Mouse (Mus musculus) hindbrain, embryonic 16.5 days (tissue): ENCODE data around the gene Ubash3a. TPM values are rescaled to one million over a fixed set of nuclear protein-coding genes. Genes with fewer than 3 reads are reported as not detected.

ENCODE experiments used
- ATAC-seq: fragments of 200-750 bp; cut with Nextera tagmentation; 2 replicates; pipeline ENCODE4 v1.8.0; 2017; ENCODE audit warnings: moderate TSS enrichment, moderate library complexity
- H3K27ac ChIP-seq: fragments of 300-500 bp; sonication (generic); 2 replicates; pipeline ENCODE4 v1.5.1; 2014; ENCODE audit warnings: low read depth, mild to moderate bottlenecking, control low read depth, low read length, moderate library complexity
- H3K27me3 ChIP-seq: fragments of 300-500 bp; sonication (generic); replicated peaks from 2 replicates; pipeline ENCODE4 v1.6.1; 2014; ENCODE audit warnings: low read length; ENCODE audit not compliant: control insufficient read depth, insufficient read depth
- H3K36me3 ChIP-seq: fragments of 300-500 bp; sonication (generic); 2 replicates; pipeline ENCODE4 v1.6.1; 2014; ENCODE audit warnings: mild to moderate bottlenecking, low read length, moderate library complexity, mixed read lengths; ENCODE audit not compliant: control insufficient read depth, insufficient read depth
- H3K4me1 ChIP-seq: fragments of 300-500 bp; sonication (generic); 2 replicates; pipeline ENCODE4 v1.6.1; 2014; ENCODE audit warnings: low read depth, low read length; ENCODE audit not compliant: control insufficient read depth, insufficient read depth
- H3K4me2 ChIP-seq: fragments of 300-500 bp; sonication (generic); 2 replicates; pipeline ENCODE4 v1.6.1; 2014; ENCODE audit warnings: mild to moderate bottlenecking, low read length, control low read depth, moderate library complexity
- H3K4me3 ChIP-seq: fragments of 300-500 bp; sonication (generic); 2 replicates; pipeline ENCODE4 v1.5.1; 2014; ENCODE audit warnings: mild to moderate bottlenecking, low read length, control low read depth, moderate library complexity
- H3K9ac ChIP-seq: fragments of 300-500 bp; sonication (generic); 2 replicates; pipeline ENCODE4 v1.6.1; 2014; ENCODE audit warnings: low read depth, mild to moderate bottlenecking, control low read depth, low read length, moderate library complexity
- H3K9me3 ChIP-seq: fragments of 300-500 bp; sonication (generic); 2 replicates; pipeline ENCODE4 v1.6.1; 2014; ENCODE audit warnings: mild to moderate bottlenecking, low read length, moderate library complexity; ENCODE audit not compliant: control insufficient read depth
- WGBS: fragments of 180-500 bp; shearing (Covaris S2); extraction: QIAGEN DNeasy Blood & Tissue Kit; methylation state at CpG from one replicate; pipeline ENCODE4 v1.1.7; 2014; 5-methylcytosine and 5-hydroxymethylcytosine counted together
- polyA plus RNA-seq: library from polyadenylated mRNA; unstranded; fragments of >200 nt; fragmentation: Nextera tagmentation; extraction: Ambion mirVana; gene quantifications from 2 replicates; pipeline ENCODE4 v1.2.1, GENCODE M21; 2015

The Ubash3a gene
- polyA plus RNA-seq, 1 experiment from 2014 or later = not detected

DNA sequence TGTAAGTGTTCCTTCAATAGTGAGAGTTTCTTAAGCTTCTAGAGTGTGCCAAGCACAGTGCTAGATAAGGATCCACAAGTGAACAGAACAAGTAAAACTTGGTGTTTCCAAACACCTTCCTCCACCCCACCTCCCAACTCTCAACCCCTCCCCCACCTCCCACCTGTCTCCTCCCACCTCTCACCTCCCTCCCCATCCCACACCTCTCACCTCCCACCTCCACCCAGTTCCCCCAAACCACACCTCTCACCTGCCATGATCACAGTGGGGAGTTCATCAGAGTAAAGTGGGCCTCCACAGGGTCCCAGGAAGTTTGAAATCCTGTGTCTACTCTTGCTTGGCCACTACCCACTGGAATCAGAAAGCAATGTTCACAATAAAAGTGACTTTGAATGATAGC is 82.6 kb downstream of the Ubash3a start:
- H3K36me3 ChIP-seq = no peaks in the 10 kb centered on the region
- H3K9me3 ChIP-seq = no peaks in the 10 kb centered on the region
- no peak overlapping the region for H3K9ac ChIP-seq
- peaks cover under 1% of the 10 kb centered on the region for H3K4me1 ChIP-seq
- no peak overlapping the region for H3K27ac ChIP-seq
- H3K4me3 ChIP-seq = no peak overlapping the region
- no peak overlapping the region for H3K4me2 ChIP-seq
- no peak for ATAC-seq
- no peaks in the 10 kb centered on the region for H3K27me3 ChIP-seq

DNA sequence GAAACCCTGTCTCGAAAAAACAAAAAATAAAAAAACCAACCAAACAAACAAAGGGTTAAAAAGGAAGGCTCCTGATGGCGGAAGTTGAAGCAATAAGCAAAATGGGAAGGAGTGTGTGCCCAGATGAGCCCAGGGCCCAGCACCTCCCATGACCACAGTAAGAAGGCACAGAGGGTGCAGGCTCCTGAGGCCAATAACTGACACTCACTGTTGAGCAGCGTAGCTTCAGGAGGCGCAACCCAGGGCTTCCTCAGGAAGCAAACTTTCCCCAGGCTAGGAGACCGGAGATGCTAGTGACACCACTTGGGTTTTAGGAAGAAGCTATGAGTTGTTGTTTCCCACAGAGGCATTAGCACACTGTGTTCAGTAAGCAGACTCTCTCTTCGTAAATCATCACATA is 83.2 kb downstream of the Ubash3a start:
- 72% methylated on average over 6 of the region's 6 CpGs for WGBS
- no peak overlapping the region for H3K4me2 ChIP-seq
- no peak overlapping the region for H3K4me3 ChIP-seq
- no peaks in the 10 kb centered on the region for H3K9me3 ChIP-seq
- H3K27ac ChIP-seq = no peak overlapping the region
- peaks cover 6% of the 10 kb centered on the region for H3K4me1 ChIP-seq
- H3K27me3 ChIP-seq = no peaks in the 10 kb centered on the region
- no peak for ATAC-seq
- H3K36me3 ChIP-seq = no peaks in the 10 kb centered on the region
- no peak overlapping the region for H3K9ac ChIP-seq

DNA sequence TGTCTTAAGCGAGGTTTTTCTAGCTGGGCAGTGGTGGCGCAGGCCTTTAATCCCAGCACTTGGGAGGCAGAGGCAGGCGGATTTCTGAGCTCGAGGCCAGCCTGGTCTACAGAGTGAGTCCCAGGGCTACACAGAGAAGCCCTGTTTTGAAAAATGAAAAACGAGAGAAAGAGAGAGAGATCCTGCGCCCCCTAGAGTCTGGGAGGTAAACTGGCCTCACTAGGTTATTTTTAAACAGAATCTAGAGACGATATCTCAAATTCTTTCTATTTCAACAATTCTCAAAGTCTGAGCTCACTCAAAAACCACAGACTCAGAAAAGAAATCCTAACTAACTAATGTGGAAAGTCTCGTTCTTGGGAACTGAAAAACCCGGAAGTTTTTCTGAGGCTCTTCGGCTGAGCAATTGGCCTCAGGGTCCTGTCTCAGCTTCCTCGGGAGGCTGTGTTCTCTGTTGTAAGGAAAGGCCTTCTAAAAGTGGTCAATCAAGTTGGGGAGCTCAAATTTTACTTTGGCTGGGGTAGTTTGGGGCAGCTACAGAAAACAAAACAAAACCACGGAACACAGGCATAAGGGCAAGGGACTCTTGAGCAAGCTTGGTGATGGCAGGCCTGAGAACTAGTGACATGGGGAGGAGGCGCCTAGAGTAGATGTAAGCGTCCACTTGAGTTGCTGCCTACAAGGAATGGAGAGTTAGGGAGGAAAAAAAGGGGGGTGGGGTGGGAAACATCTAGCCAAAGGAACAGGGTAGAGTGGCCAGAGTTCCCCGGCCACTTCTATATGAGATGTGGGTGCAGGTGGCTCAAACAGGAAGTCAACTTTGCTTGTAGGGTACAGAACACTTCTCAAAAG is 86.9 kb downstream of the Ubash3a start:
- no peak overlapping the region; the same call in 1 of the 2 replicates for H3K4me2 ChIP-seq
- no peak for ATAC-seq
- no peak overlapping the region for H3K27ac ChIP-seq
- no peak overlapping the region for H3K9ac ChIP-seq
- no peaks in the 10 kb centered on the region for H3K9me3 ChIP-seq
- peaks cover 21% of the 10 kb centered on the region for H3K4me1 ChIP-seq
- H3K27me3 ChIP-seq = no peaks in the 10 kb centered on the region
- H3K4me3 ChIP-seq = no peak overlapping the region
- H3K36me3 ChIP-seq = no peaks in the 10 kb centered on the region
- WGBS = 86% methylated on average over 15 of the region's 15 CpGs

DNA sequence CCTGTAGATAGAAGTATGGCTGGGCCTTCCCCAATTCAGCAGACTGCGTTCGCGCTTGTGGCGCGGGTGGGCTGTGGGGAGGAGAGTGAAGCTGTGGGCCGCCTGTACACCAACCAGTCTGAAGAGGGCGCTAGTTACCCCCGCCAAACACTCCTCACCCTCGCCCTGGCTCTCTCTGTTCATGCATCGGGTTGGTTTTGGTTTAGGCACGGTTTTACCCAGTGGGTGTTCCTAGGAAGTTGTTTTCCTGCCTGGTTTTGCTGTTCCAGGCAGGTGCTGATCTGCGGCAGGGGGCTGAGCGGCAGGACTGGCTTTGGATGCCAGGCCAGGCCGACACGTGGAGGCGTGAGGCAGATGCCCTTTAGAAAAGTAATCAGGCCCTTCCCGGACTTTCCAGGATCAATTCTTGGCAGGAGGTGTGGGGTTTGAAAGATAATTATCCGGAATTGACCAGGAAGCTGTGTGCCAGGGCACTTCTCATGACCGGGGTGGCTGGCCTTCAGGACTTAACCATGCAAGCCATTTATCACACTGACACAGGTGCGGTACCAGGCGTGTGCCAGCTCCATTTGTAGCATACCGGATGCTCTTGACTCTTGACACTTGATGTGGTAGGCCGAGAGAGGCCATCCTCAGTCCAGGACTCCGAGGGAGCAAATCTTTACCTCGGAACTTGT is 87.7 kb downstream of the Ubash3a start:
- peak overlapping the region; percentile 80 for H3K27ac ChIP-seq
- 15% methylated on average over 25 of the region's 25 CpGs for WGBS
- no peaks in the 10 kb centered on the region for H3K9me3 ChIP-seq
- ATAC-seq = peak; percentile 46
- no peaks in the 10 kb centered on the region for H3K36me3 ChIP-seq
- H3K27me3 ChIP-seq = no peaks in the 10 kb centered on the region
- H3K4me1 ChIP-seq = peaks cover 21% of the 10 kb centered on the region
- peak overlapping the region; percentile 80 for H3K9ac ChIP-seq
- peak overlapping the region; percentile 71 for H3K4me3 ChIP-seq
- peak overlapping the region; percentile 92 for H3K4me2 ChIP-seq

DNA sequence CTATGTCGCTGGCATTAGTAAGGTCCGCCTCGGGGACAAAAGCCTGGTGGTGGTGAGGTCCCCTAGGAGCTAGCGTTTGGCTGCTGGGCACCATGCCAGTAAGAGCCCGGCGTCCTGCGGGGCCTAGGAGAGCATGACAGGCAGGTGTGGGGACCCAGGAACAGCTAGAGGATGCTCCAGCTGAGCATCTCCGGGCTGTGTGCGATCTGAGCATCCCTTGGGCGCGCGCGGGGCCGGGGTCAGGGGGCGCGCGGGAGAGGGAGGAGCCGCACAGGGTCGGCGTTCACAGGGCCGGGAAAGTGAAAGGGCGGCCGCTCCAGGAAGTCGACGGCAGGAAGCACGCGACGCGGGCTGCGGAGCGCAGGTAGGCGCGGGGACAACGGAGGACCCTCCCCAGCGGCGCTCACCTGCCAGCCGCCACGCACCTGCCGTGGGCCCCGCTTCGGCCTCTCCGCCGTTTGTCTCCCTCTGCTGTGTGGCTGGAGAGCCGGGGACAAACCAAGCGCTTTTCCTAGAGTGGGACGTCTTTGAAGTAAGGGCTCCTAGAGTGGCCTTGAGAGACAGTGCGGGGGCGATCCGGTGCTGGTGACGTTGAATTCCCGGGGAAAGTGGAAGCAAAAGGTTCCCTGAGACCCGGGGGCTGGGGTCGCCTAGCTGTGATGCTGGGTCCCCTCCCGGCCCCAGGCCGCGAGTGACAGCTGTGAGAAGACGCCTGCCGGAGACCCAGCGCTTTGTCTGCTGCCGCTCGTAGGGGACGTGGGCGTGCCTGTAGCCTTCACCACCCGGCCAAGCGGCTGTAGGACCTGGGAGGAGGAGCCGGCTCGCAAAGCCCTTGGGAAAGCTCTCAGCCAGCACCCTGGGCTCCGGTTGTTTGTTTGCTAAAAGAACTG is 88.5 kb downstream of the Ubash3a start:
- peak overlapping the region; percentile 92 for H3K4me2 ChIP-seq
- WGBS = 1% methylated on average over 66 of the region's 68 CpGs
- peak overlapping the region; percentile 80 for H3K9ac ChIP-seq
- ATAC-seq = peak; percentile 81
- H3K27me3 ChIP-seq = no peaks in the 10 kb centered on the region
- H3K9me3 ChIP-seq = no peaks in the 10 kb centered on the region
- H3K36me3 ChIP-seq = no peaks in the 10 kb centered on the region
- peak overlapping the region; percentile 71 for H3K4me3 ChIP-seq
- H3K4me1 ChIP-seq = peaks cover 21% of the 10 kb centered on the region
- peak overlapping the region; percentile 80 for H3K27ac ChIP-seq

Other genes with a start within 250 kb of the Ubash3a start
- gene Abcg1, start 150.2 kb upstream of the Ubash3a start, polyA plus RNA-seq = 20.2 and 20.9 TPM in 2 replicates
- gene Tff3, start 78.2 kb upstream of the Ubash3a start, polyA plus RNA-seq = 0.94 and 1.1 TPM in 2 replicates
- not detected in 2 replicates for gene Tff2, start 63.6 kb upstream of the Ubash3a start, polyA plus RNA-seq
- gene Tff1, start 42.6 kb upstream of the Ubash3a start, polyA plus RNA-seq = not detected in 2 replicates
- not detected in 2 replicates for gene Tmprss3, start 8.9 kb upstream of the Ubash3a start, polyA plus RNA-seq
- 6.4 and 8.8 TPM in 2 replicates for gene Rsph1, start 69.5 kb downstream of the Ubash3a start, polyA plus RNA-seq
- gene Slc37a1, start 78.9 kb downstream of the Ubash3a start, polyA plus RNA-seq = 8.6 and 10.9 TPM in 2 replicates
- 30.3 and 34.4 TPM in 2 replicates for gene Pde9a, start 178.3 kb downstream of the Ubash3a start, polyA plus RNA-seq